Mouse (Mus musculus) left cerebral cortex, postnatal 25 days (tissue): ENCODE measurements around the gene Kdm4a. TPM values are rescaled to one million over a fixed set of nuclear protein-coding genes. Genes with fewer than 3 reads are reported as not detected.

Source experiments
- DNase-seq, 2 experiments: peaks; one replicate each; pipeline ENCODE4 v3.0.0; 2022; ENCODE audit warnings: low spot score in 2 of 2, mixed read lengths in 1 of 2
- intact Hi-C: fragments of 180-260 bp; cut with DNase I; formaldehyde crosslinking; loops from one replicate; pipeline ENCODE4 v1.15.1; 2025
- total RNA-seq, 2 experiments: library from RNA; stranded (reverse); gene quantifications; 2 replicates each; pipeline ENCODE4 v1.2.3; 2021

The Kdm4a gene
- total RNA-seq, result 10 to 100 TPM; 38.3 to 42.2 TPM

- intact Hi-C loops, result loop anchor here (5.0 kb wide), 1 partner anchor 42 kb away; no protein-coding TSS in a partner anchor
- peak; percentile 91 to 99 for DNase-seq
These were observed at the start of gene Kdm4a for GRCm38 (mm10) chr4:118179467-118180300. TSS of gene Kdm4a (minus strand) at chr4:118180043.

- no peak for DNase-seq
- intact Hi-C loops, result no loop called here
These were observed 49.4 kb upstream of the Kdm4a start for GRCm38 (mm10) chr4:118229035-118229770.

DNA sequence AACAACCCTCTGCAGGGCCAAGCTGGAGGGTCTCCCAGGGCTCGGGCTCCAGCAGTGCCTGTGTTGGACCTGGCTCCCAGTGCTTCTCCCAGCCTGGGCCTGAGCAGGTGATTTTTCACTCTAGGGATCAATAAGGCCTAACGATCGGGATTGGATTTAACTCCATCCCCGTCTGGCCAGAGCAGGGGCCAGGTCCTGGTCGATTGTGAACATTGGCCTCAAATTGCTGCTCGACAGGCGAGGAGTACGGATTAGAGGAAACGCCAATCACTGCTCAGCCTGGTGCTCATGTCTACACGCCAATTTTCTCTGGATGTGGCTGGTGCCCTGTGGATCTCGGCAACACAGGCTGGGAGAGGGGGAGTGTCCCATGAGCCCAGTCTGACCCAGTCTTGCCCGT, 47.6 kb upstream of the Kdm4a start:
- intact Hi-C loops, result no loop called here
- DNase-seq, result no peak

GRCm38 (mm10) chr4:118221261-118221660, 41.4 kb upstream of the Kdm4a start:
- DNase-seq, result no peak
- intact Hi-C loops, result no loop called here

- intact Hi-C loops, result no loop called here
- DNase-seq, result no peak
These were observed 40.9 kb upstream of the Kdm4a start for GRCm38 (mm10) chr4:118220756-118221155.

DNA sequence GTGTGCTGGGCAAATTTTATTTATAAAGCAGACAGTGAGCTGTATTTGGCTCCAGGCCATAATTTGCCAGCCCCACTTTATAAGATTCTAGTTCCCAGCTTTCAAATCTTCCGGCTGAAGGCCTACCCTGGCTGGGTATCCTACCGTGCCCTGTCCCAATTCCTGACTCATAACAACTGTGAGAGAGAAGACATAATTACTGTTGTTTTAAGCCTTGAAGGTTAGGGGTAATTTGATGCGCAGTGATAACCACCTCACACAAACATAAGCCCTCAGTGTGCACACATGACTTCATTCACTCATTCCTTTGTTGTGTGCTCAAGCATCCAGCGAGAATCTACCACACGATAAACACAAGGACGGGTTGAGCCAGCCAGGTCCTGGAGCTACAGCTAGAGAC, 39.6 kb upstream of the Kdm4a start:
- intact Hi-C loops, result no loop called here

DNA sequence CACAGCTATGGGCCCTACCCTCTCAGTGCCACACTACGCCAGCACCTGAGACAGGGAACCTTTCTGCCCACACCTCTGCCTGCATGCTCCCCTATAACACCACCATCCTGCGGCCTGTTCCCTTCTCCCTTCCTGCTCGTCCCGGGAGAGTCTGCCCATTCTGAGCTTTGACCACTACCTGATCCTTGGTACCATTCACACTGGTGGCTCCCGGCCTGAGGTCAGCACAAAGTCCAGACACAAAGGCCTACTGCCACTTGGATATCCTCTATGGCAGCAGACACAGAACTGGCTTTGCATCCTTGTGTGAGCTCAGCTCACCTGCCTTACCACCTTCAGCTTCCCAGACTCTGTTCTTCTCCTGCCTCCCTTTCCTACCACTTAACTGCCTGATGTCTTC, 38.7 kb upstream of the Kdm4a start:
- intact Hi-C loops, result no loop called here
- DNase-seq, result no peak

More for the DNA sequence above, 39.6 kb upstream of the Kdm4a start:
- DNase-seq, result no peak

GRCm38 (mm10) chr4:118216726-118217595, 37.1 kb upstream of the Kdm4a start:
- peak; percentile 59 to 65 for DNase-seq
- intact Hi-C loops, result loop anchor here (1.0 kb wide), 1 partner anchor 76 kb away; no protein-coding TSS in a partner anchor

DNA sequence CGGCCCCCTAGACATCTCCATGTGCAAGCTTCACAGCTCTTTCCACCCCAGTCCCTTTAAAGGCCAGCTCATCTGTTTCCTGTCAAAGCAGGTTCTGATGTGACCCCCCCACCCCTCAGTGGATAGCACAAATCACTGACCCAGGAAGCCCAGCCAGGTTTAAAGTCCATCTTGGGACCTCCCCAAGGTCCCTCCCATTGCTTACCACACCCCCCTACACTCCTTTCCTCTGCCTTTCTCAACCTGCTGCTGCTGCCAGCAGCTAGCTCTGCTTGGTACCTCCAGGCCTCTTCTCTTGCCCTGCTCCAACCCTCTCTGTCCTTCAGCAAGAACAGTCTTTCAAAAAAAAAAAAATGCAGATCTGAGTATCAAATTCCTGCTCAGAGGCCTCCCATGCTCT, 35.0 kb upstream of the Kdm4a start:
- DNase-seq, result no peak
- intact Hi-C loops, result no loop called here

- intact Hi-C loops, result no loop called here
- no peak for DNase-seq
These were observed 27.2 kb upstream of the Kdm4a start for GRCm38 (mm10) chr4:118206918-118207640.

- DNase-seq, result no peak
- intact Hi-C loops, result no loop called here
These were observed 26.1 kb upstream of the Kdm4a start for GRCm38 (mm10) chr4:118205906-118206305.

DNA sequence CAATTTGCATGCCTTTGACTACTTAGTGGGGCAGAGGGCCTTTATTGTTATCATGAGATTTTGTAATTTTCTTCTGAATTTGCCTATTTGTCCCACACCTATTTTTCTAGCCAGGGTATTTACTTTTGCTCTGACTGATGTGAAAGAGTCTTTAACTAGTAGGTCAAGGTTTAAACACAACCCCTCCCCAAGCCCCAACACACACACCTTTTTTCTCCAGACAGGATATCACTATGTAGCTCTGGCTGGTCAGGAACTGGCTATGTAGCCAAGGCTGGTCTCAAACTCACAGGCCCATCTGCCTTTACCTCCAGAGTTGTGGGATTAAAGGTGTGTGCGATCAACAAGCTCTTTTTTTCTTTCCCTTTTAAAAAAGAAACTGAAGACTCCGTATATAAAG, 19.2 kb upstream of the Kdm4a start:
- intact Hi-C loops, result no loop called here
- no peak for DNase-seq

- intact Hi-C loops, result no loop called here
- DNase-seq, result no peak
These were observed 18.8 kb upstream of the Kdm4a start for GRCm38 (mm10) chr4:118198606-118199005.

DNA sequence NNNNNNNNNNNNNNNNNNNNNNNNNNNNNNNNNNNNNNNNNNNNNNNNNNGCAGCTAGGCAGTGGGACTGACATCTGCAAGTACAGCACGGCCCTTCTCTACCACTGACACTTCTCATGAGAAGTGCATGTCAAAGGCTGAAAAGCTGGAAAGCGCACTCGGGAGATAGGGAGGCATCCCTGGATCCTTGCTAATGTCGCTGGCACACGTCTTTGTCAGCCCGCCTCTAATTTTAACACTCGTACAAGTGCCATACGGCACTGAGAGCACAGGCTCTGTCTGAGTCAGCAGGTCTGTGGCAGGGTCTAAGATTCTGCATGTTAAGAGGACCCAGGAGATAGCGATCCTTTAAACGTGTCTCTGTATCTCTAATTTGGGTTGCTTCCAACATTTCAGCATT, 16.3 kb upstream of the Kdm4a start:
- intact Hi-C loops, result no loop called here
- DNase-seq, result peak in 1 of 2 experiments; percentile 62

DNA sequence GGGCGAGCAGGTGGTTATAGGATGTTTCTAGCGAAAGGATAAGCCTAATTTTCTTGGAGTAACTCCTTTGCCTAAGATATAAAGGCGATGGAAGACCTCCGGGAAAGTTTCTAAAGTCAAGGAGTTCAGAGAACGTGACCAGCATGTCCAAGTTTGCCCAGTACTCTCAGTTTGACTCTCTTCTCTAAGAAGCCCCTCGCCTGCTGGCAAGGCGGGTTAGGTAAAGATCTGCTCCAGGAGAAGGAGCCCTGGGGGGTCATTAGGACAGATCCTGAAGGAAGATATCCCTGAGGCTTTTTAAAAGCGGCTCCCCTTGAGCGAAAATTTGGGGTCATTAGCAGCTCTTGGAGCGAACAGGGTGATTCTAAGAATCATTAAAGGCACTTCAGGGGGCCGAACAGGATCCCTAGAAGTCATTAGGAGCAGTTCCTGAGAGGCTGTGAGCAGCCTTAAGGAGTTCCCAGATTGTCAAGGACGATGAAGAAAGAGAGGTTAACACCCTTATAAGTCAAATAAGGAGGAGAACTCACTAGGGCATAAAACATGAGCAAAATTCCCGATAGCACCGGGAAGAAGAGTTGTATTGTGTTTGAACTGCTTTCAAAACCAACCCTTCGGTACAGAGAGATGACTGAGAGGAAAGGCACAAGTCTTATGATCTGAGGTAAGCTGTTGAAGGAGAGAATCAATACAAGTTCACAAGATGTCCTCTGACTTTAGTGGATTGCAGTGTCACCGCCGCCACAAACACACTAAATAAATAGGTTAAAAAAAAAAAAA, 648 bp upstream of the Kdm4a start:
- DNase-seq, result no peak
- intact Hi-C loops, result no loop called here

- intact Hi-C loops, result loop anchor here (5.0 kb wide), 1 partner anchor 42 kb away; no protein-coding TSS in a partner anchor
These were observed 834 bp downstream of the Kdm4a start for GRCm38 (mm10) chr4:118178952-118179466.

DNA sequence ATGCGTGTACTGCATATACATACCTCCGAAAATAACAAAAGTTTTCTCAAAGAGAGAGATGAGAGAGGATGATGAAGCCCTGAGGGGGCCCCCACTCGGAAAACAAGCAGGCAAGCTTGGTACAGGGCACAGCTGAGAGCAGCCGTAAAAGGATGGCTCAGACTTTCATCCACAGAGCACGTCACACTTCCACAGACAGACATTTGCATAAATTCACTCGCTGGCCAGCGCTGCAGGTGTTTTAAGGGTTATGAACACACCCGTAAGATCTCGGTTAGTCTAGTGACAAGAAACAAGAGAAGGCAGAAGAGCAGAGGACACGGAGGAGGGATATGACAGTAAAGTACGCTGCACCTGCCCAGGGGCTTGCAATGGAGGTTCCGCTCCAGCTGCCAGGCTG, 7.4 kb downstream of the Kdm4a start:
- intact Hi-C loops, result no loop called here

More at GRCm38 (mm10) chr4:118178952-118179466, 834 bp downstream of the Kdm4a start:
- DNase-seq, result no peak

GRCm38 (mm10) chr4:118171006-118171405, 8.8 kb downstream of the Kdm4a start:
- intact Hi-C loops, result no loop called here
- DNase-seq, result no peak

More for the DNA sequence above, 7.4 kb downstream of the Kdm4a start:
- DNase-seq, result no peak
